ENCODE assay signal across 21 mouse cellular contexts in the genomic region with DNA sequence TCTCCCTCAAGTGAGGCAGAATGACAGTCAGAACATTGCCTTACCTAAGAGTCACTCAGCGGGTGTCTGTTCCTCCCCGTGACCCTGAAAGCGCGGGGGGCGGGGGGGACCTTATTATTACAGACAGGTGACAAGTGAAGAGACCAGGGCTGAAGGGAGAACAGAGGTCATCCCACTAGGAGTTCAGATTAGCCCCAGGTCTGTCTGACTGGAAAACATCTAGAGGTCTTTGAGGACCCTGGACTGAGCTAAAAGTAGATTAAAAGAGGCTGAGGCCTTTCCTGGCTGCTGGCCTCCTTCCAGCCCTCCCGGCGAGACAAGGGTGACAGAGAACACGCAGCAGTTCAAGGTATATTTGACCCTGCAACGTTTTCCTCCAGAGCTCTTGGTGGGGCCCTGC.
A peak's percentile ranks its signal among the peaks of the same experiment; 100 is the strongest.
DNase-seq lines count a peak whose midpoint lies in the region; ATAC-seq lines count a peak whose summit lies in the region.
"Had no signal": no experiment of that assay in that cellular context is flagged by ENCODE, and none has a peak within 500 bp of the region (broad histone marks: within the 10 kb centered on the region; RNA-seq: fewer than 3 reads in every experiment).

No protein-coding gene starts in this region.

- no peak for DNase-seq in heart, embryonic 10.5 days (ENCODE audit: low spot score)
- DNase-seq in heart, postnatal 36 days: no peak
- DNase-seq in heart, postnatal 25 days (ENCODE audit: low spot score): no peak
- DNase-seq in liver: no peak
- DNase-seq in lung, postnatal 36 days: no peak
- DNase-seq: adrenal gland, postnatal 10 days; cerebellum, adult 11 months; cerebellum, adult 8-10 months; cerebellum, postnatal 14 days; embryo, embryonic 11 days; gastrocnemius, postnatal 36 days had no signal

- intact Hi-C loops in heart, postnatal 36 days (cut with DNase I): no loop called here
- intact Hi-C loops in heart, postnatal 25 days (cut with DNase I): no loop called here

- no peaks in the 10 kb centered on the region for H3K27me3 ChIP-seq in heart, embryonic 10.5 days (ENCODE audit: insufficient read depth, poor library complexity, severe bottlenecking)
- no peaks in the 10 kb centered on the region for H3K27me3 ChIP-seq in heart, embryonic 14.5 days (ENCODE audit: control insufficient read depth, insufficient read depth, low read length)
- H3K27me3 ChIP-seq in heart, embryonic 16.5 days (ENCODE audit: control insufficient read depth, insufficient read depth, low read length): no peaks in the 10 kb centered on the region
- H3K27me3 ChIP-seq: hindbrain, embryonic 12.5 days had no signal

- peak overlapping the region; percentile 49 for H3K4me2 ChIP-seq in heart, embryonic 14.5 days (ENCODE audit: low read length)
- H3K4me2 ChIP-seq in heart, embryonic 16.5 days (ENCODE audit: low read depth, low read length): peak overlapping the region; percentile 23; the same call in 1 of the 2 replicates
- H3K4me2 ChIP-seq: embryonic facial prominence, embryonic 15.5 days; hindbrain, embryonic 12.5 days had no signal

- peak; percentile 74 for ATAC-seq in heart, embryonic 14.5 days (ENCODE audit: insufficient number of reproducible peaks, insufficient read depth, low FRiP score, low read depth)
- ATAC-seq in heart, embryonic 16.5 days (replicated peaks; ENCODE audit: extremely low read depth, insufficient read depth, low FRiP score): peak; percentile 79
- ATAC-seq: forebrain, embryonic 14.5 days; hindbrain, embryonic 16.5 days; inflammation-experienced regulatory T-cells, adult 6 months; intestine, postnatal 0 days had no signal

- peaks cover 76% of the 10 kb centered on the region for H3K4me1 ChIP-seq in heart, embryonic 10.5 days
- H3K4me1 ChIP-seq in heart, embryonic 14.5 days (ENCODE audit: control insufficient read depth in 2 of 2, insufficient read depth in 2 of 2, low read length in 2 of 2): peaks cover 56 to 61% of the 10 kb centered on the region in 2 experiments
- H3K4me1 ChIP-seq in heart, embryonic 16.5 days (ENCODE audit: control insufficient read depth, insufficient read depth, low read length): peaks cover 38% of the 10 kb centered on the region
- H3K4me1 ChIP-seq: embryonic facial prominence, embryonic 15.5 days had no signal

- peak overlapping the region; percentile 47 for H3K9ac ChIP-seq in heart, embryonic 14.5 days (ENCODE audit: low read length)
- H3K9ac ChIP-seq in heart, embryonic 16.5 days (ENCODE audit: low read length): peak overlapping the region; percentile 23
- H3K9ac ChIP-seq: embryonic facial prominence, embryonic 15.5 days; hindbrain, embryonic 12.5 days had no signal

- H3K9me3 ChIP-seq in heart, embryonic 10.5 days: no peaks in the 10 kb centered on the region
- H3K9me3 ChIP-seq in heart, embryonic 14.5 days (ENCODE audit: control insufficient read depth, low read length): no peaks in the 10 kb centered on the region
- H3K9me3 ChIP-seq in heart, embryonic 16.5 days (replicated peaks; ENCODE audit: control insufficient read depth, low read length): no peaks in the 10 kb centered on the region
- H3K9me3 ChIP-seq: embryonic facial prominence, embryonic 15.5 days; forebrain, embryonic 10.5 days; hindbrain, embryonic 12.5 days had no signal

- no peaks in the 10 kb centered on the region for H3K36me3 ChIP-seq in heart, embryonic 10.5 days
- no peaks in the 10 kb centered on the region for H3K36me3 ChIP-seq in heart, embryonic 14.5 days (ENCODE audit: control insufficient read depth, insufficient read depth, low read length)
- H3K36me3 ChIP-seq in heart, embryonic 16.5 days (ENCODE audit: control insufficient read depth, insufficient read depth): no peaks in the 10 kb centered on the region
- H3K36me3 ChIP-seq: embryonic facial prominence, embryonic 15.5 days; forebrain, embryonic 10.5 days; hindbrain, embryonic 12.5 days had no signal

- peak overlapping the region; percentile 88 for H3K27ac ChIP-seq in heart, embryonic 10.5 days
- peak overlapping the region; percentile 98 to 99 for H3K27ac ChIP-seq in heart, embryonic 14.5 days (replicated peaks in 1 of 2; ENCODE audit: control insufficient read depth in 1 of 2, insufficient read depth in 1 of 2, low read depth in 2 of 2, low read length in 2 of 2)
- H3K27ac ChIP-seq in heart, embryonic 16.5 days (ENCODE audit: low read length): peak overlapping the region; percentile 90
- H3K27ac ChIP-seq: embryonic facial prominence, embryonic 15.5 days; forebrain, embryonic 10.5 days; hindbrain, embryonic 12.5 days had no signal

- WGBS in heart, embryonic 10.5 days: 41% methylated on average over 9 of the region's 9 CpGs
- 15% methylated on average over 9 of the region's 9 CpGs for WGBS in heart, embryonic 14.5 days
- 40% methylated on average over 9 of the region's 9 CpGs for WGBS in heart, embryonic 16.5 days

- no peak overlapping the region for H3K4me3 ChIP-seq in heart, embryonic 10.5 days
- no peak overlapping the region for H3K4me3 ChIP-seq in heart, embryonic 14.5 days (ENCODE audit: control insufficient read depth in 1 of 2, insufficient read depth in 1 of 2, low read depth in 1 of 2, low read length in 2 of 2)
- no peak overlapping the region for H3K4me3 ChIP-seq in heart, embryonic 16.5 days (ENCODE audit: low read length)
- H3K4me3 ChIP-seq: embryonic facial prominence, embryonic 15.5 days; erythroblast, embryonic 14.5 days; forebrain, embryonic 10.5 days; hindbrain, embryonic 12.5 days had no signal
